Mouse (Mus musculus) megakaryocyte, embryonic 14.5 days (primary cell): ENCODE data around the gene Afap1.

Experiments
- FLI1 ChIP-seq: IDR thresholded peaks from 2 replicates; pipeline ENCODE4 v1.6.1; 2012; ENCODE audit warnings: low read length, inconsistent platforms, mixed read lengths
- GATA1 ChIP-seq: IDR thresholded peaks from 3 replicates; pipeline ENCODE4 v1.6.1; 2012; ENCODE audit warnings: mixed read lengths, low read length, inconsistent platforms, borderline replicate concordance

GRCm38 (mm10) chr5:35989986-35990735 is 97.0 kb downstream of the Afap1 start:
- TF ChIP-seq FLI1 (no peak), GATA1 (no peak)
